Mouse (Mus musculus): ENCODE measurements around the gene Cmc2. TPM values are rescaled to one million over a fixed set of nuclear protein-coding genes. Genes with fewer than 3 reads are reported as not detected.

The Cmc2 gene
- 9.3 and 10.9 TPM in 2 replicates for total RNA-seq (2014; rRNA removed)
- 4.2 and 5.2 TPM in 2 replicates for polyA plus RNA-seq (2012; rRNA removed)

DNA sequence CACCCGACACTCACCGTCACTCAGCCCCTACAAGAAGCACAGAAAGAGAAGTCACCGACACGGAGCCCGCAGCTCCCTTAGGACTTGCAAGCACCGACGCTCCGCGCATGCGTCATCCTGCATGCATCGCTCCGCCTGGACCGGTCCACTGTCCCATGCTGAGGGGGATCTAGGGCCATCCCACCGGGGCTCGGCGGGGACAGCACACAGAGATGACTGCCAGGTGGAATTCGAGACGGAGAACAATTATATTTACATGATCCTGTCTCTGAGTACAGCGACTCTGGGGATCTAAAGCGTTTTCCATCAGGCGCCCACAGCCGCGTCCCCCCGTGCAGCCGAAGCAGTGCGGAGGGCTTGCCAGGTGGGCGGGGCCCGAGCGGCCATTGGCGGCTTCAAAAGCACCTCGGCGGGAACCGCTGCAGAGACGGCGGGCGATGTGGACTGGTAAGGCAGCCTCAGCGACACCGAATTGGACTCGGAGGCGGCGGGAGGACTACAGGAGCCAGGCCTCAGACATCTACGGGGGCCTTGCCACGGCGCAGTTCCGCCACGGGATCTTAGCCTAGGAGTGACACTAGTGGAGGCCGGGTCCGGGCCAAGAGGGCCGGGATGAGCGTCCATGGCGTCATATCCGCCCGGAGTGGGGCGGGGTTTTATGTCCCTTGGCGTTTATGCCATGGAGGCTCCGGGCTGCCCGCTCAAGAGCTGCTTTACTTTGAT is at the start of gene Cmc2, which contains the start of gene Cenpn:
Gene Cmc2 (minus strand): TSS at position 119 of the 723 bp plus-strand sequence.
Gene Cenpn (plus strand): TSS at position 394 of the 723 bp plus-strand sequence.
- Histone ChIP-seq H3K79me2 (ENCODE audit: control insufficient read depth, insufficient read depth, low read length) (peaks cover 6% of the 10 kb centered on the region; the same call in 1 of the 2 replicates), H3K9ac (ENCODE audit: low read depth, low read length) (peak within 1 kb of the TSS; percentile 88), H3K27ac (replicated peaks; ENCODE audit: insufficient read depth, low read depth, low read length) (peak within 1 kb of the TSS; percentile 73), H3K4me3 (ENCODE audit: insufficient read depth, low read depth, low read length) (peak within 1 kb of the TSS; percentile 88), H3K36me3 (ENCODE audit: control insufficient read depth, insufficient read depth, low read length) (no peaks in the 10 kb centered on the region), H3K27me3 (ENCODE audit: control insufficient read depth, insufficient read depth, low read length) (no peaks in the 10 kb centered on the region), H3K4me1 (ENCODE audit: control insufficient read depth, insufficient read depth, low read length) (peaks cover 4% of the 10 kb centered on the region; the same call in 1 of the 2 replicates)
- peak; percentile 87 for DNase-seq (ENCODE audit: extremely low read depth, low read depth, low spot score)
- TF ChIP-seq POLR2A (IDR thresholded peaks at IDR 0.05; ENCODE audit: extremely low read depth, insufficient read depth, low read length), result peak; percentile 89
- TF ChIP-seq CTCF (IDR thresholded peaks at IDR 0.05; ENCODE audit: low read depth, low read length), result no peak
- WGBS, result under 1% methylated on average over 57 of the region's 57 CpGs

DNA sequence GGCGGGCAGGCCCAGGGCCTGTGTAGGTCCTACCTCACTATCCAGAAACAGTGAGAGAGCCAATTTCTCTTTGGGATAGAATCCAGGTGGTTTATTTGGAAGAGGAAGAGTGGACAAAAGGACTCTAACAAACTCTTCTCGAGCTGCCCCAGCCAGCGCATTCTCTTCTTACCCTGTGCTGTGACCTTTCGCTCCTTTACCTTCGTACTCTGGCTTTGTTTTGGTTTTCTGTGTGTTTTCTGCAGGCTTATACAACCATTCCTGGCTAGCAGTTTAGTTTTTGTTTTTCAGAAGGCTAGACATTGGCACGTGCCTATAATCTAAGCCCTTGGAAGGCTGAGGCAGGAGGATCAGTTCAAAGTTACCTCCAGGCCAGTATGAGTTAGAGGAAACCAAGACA is 48.3 kb upstream of the Cmc2 start:
- no peak overlapping the region; the same call in 1 of the 2 replicates for H3K4me3 ChIP-seq (ENCODE audit: insufficient read depth, low read depth, low read length)
- H3K9ac ChIP-seq (ENCODE audit: low read depth, low read length), result peak overlapping the region; percentile 26
- TF ChIP-seq CTCF (IDR thresholded peaks at IDR 0.05; ENCODE audit: low read depth, low read length) (no peak), POLR2A (IDR thresholded peaks at IDR 0.05; ENCODE audit: extremely low read depth, insufficient read depth, low read length) (no peak)
- H3K79me2 ChIP-seq (ENCODE audit: control insufficient read depth, insufficient read depth, low read length), result no peaks in the 10 kb centered on the region
- DNase-seq (ENCODE audit: extremely low read depth, low read depth, low spot score), result peak; percentile 88
- WGBS, result 24% methylated on average over 6 of the region's 6 CpGs
- peaks cover 5% of the 10 kb centered on the region; the same call in 1 of the 2 replicates for H3K4me1 ChIP-seq (ENCODE audit: control insufficient read depth, insufficient read depth, low read length)
- H3K36me3 ChIP-seq (ENCODE audit: control insufficient read depth, insufficient read depth, low read length), result no peaks in the 10 kb centered on the region
- H3K27ac ChIP-seq (replicated peaks; ENCODE audit: insufficient read depth, low read depth, low read length), result peak overlapping the region; percentile 74
- H3K27me3 ChIP-seq (ENCODE audit: control insufficient read depth, insufficient read depth, low read length), result no peaks in the 10 kb centered on the region

DNA sequence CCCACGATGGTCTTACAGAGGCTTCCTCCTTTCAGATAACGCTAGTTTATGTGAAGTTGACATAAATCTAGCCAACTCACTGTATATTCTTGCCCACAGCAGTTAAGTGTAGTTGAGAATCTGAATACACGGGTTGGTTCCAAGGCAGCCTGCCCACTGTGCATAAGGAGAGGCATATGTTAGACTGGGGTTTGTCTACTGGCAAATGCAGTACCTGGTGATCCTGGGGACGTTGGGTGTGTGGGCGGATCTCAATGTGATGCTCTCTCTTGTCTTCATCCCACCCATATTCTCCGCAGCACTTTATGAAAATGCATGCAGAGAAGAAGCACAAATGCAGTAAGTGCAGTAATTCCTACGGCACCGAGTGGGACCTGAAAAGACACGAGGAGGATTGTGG is 33.2 kb upstream of the Cmc2 start:
- Histone ChIP-seq H3K9ac (ENCODE audit: low read depth, low read length) (no peak overlapping the region), H3K4me1 (ENCODE audit: control insufficient read depth, insufficient read depth, low read length) (no peaks in the 10 kb centered on the region), H3K36me3 (ENCODE audit: control insufficient read depth, insufficient read depth, low read length) (peaks cover 9% of the 10 kb centered on the region), H3K4me3 (ENCODE audit: insufficient read depth, low read depth, low read length) (no peak overlapping the region), H3K27me3 (ENCODE audit: control insufficient read depth, insufficient read depth, low read length) (no peaks in the 10 kb centered on the region), H3K79me2 (ENCODE audit: control insufficient read depth, insufficient read depth, low read length) (peaks cover 7% of the 10 kb centered on the region; the same call in 1 of the 2 replicates), H3K27ac (replicated peaks; ENCODE audit: insufficient read depth, low read depth, low read length) (no peak overlapping the region)
- DNase-seq (ENCODE audit: extremely low read depth, low read depth, low spot score), result no peak
- 92% methylated on average over 9 of the region's 9 CpGs for WGBS
- no peak for TF ChIP-seq CTCF (IDR thresholded peaks at IDR 0.05; ENCODE audit: low read depth, low read length)
- TF ChIP-seq POLR2A (IDR thresholded peaks at IDR 0.05; ENCODE audit: extremely low read depth, insufficient read depth, low read length), result no peak

DNA sequence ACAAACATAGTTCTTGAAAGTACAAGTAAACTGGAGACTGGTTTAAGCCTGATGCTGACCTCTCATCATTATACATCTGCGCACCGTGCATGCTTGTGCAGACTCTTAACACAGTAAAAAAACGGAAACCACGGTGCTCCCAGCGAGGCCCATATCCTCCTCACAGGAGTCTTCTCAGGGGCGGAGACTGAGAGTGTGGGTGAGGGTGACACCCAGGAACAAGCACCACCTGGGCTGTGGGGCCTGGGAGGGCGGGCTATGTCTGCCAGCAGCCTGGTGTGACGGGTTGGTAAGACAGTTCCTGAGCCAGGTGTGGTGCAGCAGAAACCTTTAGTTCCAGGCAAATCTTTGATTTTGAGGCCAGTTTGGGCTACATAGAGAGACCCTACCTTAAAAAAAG is 31.2 kb upstream of the Cmc2 start:
- WGBS, result 94% methylated on average over 8 of the region's 8 CpGs
- H3K79me2 ChIP-seq (ENCODE audit: control insufficient read depth, insufficient read depth, low read length), result peaks cover 10% of the 10 kb centered on the region; the same call in 1 of the 2 replicates
- peaks cover 9% of the 10 kb centered on the region for H3K36me3 ChIP-seq (ENCODE audit: control insufficient read depth, insufficient read depth, low read length)
- no peaks in the 10 kb centered on the region for H3K27me3 ChIP-seq (ENCODE audit: control insufficient read depth, insufficient read depth, low read length)
- DNase-seq (ENCODE audit: extremely low read depth, low read depth, low spot score), result no peak
- H3K27ac ChIP-seq (replicated peaks; ENCODE audit: insufficient read depth, low read depth, low read length), result no peak overlapping the region
- TF ChIP-seq POLR2A (IDR thresholded peaks at IDR 0.05; ENCODE audit: extremely low read depth, insufficient read depth, low read length), result no peak
- no peak for TF ChIP-seq CTCF (IDR thresholded peaks at IDR 0.05; ENCODE audit: low read depth, low read length)
- H3K9ac ChIP-seq (ENCODE audit: low read depth, low read length), result no peak overlapping the region
- H3K4me1 ChIP-seq (ENCODE audit: control insufficient read depth, insufficient read depth, low read length), result no peaks in the 10 kb centered on the region
- no peak overlapping the region for H3K4me3 ChIP-seq (ENCODE audit: insufficient read depth, low read depth, low read length)

DNA sequence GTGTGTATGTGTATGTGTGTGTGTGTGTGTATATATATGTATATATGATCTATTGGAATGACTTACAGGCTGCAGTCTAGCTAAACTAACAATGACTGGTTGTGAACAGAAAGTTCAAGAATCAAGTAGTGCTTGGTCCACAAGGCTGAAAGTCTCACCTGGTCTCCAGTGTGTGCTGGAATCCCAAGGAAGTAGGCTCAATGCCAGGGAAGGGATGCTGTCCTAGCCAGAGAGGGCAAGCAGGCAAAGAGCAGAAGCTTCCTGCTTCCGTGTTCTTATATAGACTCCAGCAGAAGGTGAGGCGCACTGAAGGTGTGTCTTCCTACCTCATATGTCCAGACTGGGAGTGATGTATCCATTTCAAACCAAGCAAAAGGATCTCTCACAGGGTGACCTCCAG is 30.5 kb upstream of the Cmc2 start:
- Histone ChIP-seq H3K4me3 (ENCODE audit: insufficient read depth, low read depth, low read length) (no peak overlapping the region), H3K27me3 (ENCODE audit: control insufficient read depth, insufficient read depth, low read length) (no peaks in the 10 kb centered on the region), H3K27ac (replicated peaks; ENCODE audit: insufficient read depth, low read depth, low read length) (no peak overlapping the region), H3K79me2 (ENCODE audit: control insufficient read depth, insufficient read depth, low read length) (peaks cover 10% of the 10 kb centered on the region; the same call in 1 of the 2 replicates), H3K4me1 (ENCODE audit: control insufficient read depth, insufficient read depth, low read length) (no peaks in the 10 kb centered on the region), H3K36me3 (ENCODE audit: control insufficient read depth, insufficient read depth, low read length) (peaks cover 7% of the 10 kb centered on the region), H3K9ac (ENCODE audit: low read depth, low read length) (no peak overlapping the region)
- TF ChIP-seq POLR2A (IDR thresholded peaks at IDR 0.05; ENCODE audit: extremely low read depth, insufficient read depth, low read length), result no peak
- no peak for TF ChIP-seq CTCF (IDR thresholded peaks at IDR 0.05; ENCODE audit: low read depth, low read length)
- DNase-seq (ENCODE audit: extremely low read depth, low read depth, low spot score), result no peak
- WGBS, result 81% methylated on average over 2 of the region's 2 CpGs

DNA sequence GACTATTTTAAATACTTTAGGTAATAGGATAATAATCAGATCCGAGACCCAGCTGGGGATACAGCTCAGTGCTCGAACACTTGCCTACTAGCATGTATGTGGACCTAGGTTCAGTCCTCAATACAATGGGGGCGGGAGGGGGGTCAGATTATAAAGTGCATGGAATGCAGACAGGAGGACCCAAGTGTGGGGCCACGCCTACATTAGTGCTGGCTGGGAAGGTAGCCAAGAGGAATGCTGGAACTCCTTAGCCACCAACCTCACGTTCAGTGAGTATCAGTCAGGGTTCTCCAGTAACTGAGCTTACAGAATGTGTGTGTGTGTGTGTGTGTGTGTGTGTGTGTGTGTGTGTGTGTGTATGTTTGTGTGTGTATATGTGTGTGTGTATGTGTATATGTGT is 30.1 kb upstream of the Cmc2 start:
- WGBS, result 73% methylated on average over 5 of the region's 5 CpGs
- DNase-seq (ENCODE audit: extremely low read depth, low read depth, low spot score), result no peak
- Histone ChIP-seq H3K4me3 (ENCODE audit: insufficient read depth, low read depth, low read length) (no peak overlapping the region), H3K27me3 (ENCODE audit: control insufficient read depth, insufficient read depth, low read length) (no peaks in the 10 kb centered on the region), H3K36me3 (ENCODE audit: control insufficient read depth, insufficient read depth, low read length) (peaks cover 7% of the 10 kb centered on the region), H3K9ac (ENCODE audit: low read depth, low read length) (no peak overlapping the region), H3K79me2 (ENCODE audit: control insufficient read depth, insufficient read depth, low read length) (peaks cover 10% of the 10 kb centered on the region; the same call in 1 of the 2 replicates), H3K4me1 (ENCODE audit: control insufficient read depth, insufficient read depth, low read length) (no peaks in the 10 kb centered on the region), H3K27ac (replicated peaks; ENCODE audit: insufficient read depth, low read depth, low read length) (no peak overlapping the region)
- TF ChIP-seq CTCF (IDR thresholded peaks at IDR 0.05; ENCODE audit: low read depth, low read length), result no peak
- no peak for TF ChIP-seq POLR2A (IDR thresholded peaks at IDR 0.05; ENCODE audit: extremely low read depth, insufficient read depth, low read length)
